Mouse (Mus musculus): ENCODE measurements around the gene Pax7. TPM values are rescaled to one million over a fixed set of nuclear protein-coding genes. Genes with fewer than 3 reads are reported as not detected.

Gene Pax7
- total RNA-seq, 4 experiments from 2014 or later, result not detected

- no peak for DNase-seq
Measured at GRCm38 (mm10) chr4:139747190-139747936, 86.0 kb downstream of the Pax7 start.

GRCm38 (mm10) chr4:139746177-139746576, 87.2 kb downstream of the Pax7 start:
- no peak for DNase-seq

- DNase-seq, result no peak
Measured at GRCm38 (mm10) chr4:139744765-139745395, 88.4 kb downstream of the Pax7 start.

- DNase-seq, result no peak
Measured at GRCm38 (mm10) chr4:139743626-139744025, 89.7 kb downstream of the Pax7 start.

- no peak for DNase-seq
Measured at GRCm38 (mm10) chr4:139737035-139737434, 96.3 kb downstream of the Pax7 start.

- no peak for DNase-seq
Measured at GRCm38 (mm10) chr4:139727101-139727500, 106.2 kb downstream of the Pax7 start.

GRCm38 (mm10) chr4:139725421-139725820, 107.9 kb downstream of the Pax7 start:
- no peak for DNase-seq

GRCm38 (mm10) chr4:139724296-139724695, 109.0 kb downstream of the Pax7 start:
- DNase-seq, result no peak

GRCm38 (mm10) chr4:139718978-139719377, 114.3 kb downstream of the Pax7 start:
- DNase-seq, result no peak

- peak; percentile 85 for DNase-seq
Measured at GRCm38 (mm10) chr4:139716477-139717169, 116.7 kb downstream of the Pax7 start.

- no peak for DNase-seq
Measured at GRCm38 (mm10) chr4:139715241-139715932, 117.9 kb downstream of the Pax7 start.

- no peak for DNase-seq
Measured at GRCm38 (mm10) chr4:139710467-139711334, 122.6 kb downstream of the Pax7 start.

- no peak for DNase-seq
Measured at GRCm38 (mm10) chr4:139705986-139706385, 127.3 kb downstream of the Pax7 start.

GRCm38 (mm10) chr4:139703468-139703867, 129.9 kb downstream of the Pax7 start:
- no peak for DNase-seq

GRCm38 (mm10) chr4:139702914-139703313, 130.4 kb downstream of the Pax7 start:
- no peak for DNase-seq

GRCm38 (mm10) chr4:139698602-139699001, 134.7 kb downstream of the Pax7 start:
- no peak for DNase-seq

- no peak for DNase-seq
Measured at GRCm38 (mm10) chr4:139697755-139698154, 135.6 kb downstream of the Pax7 start.

- DNase-seq, result no peak
Measured at GRCm38 (mm10) chr4:139693315-139693714, 140.0 kb downstream of the Pax7 start.

GRCm38 (mm10) chr4:139689627-139690269, 143.6 kb downstream of the Pax7 start:
- no peak for DNase-seq

- no peak for DNase-seq
Measured at GRCm38 (mm10) chr4:139688058-139688457, 145.3 kb downstream of the Pax7 start.
